Mouse (Mus musculus) MEL (cell line): ENCODE results near the gene Nrf1. TPM values are rescaled to one million over a fixed set of nuclear protein-coding genes. Genes with fewer than 3 reads are reported as not detected.

Experiments
- DNase-seq: peaks from one replicate; pipeline ENCODE4 v3.0.0; 2011; ENCODE audit warnings: low read depth, low spot score
- H3K27ac ChIP-seq: 2 replicates; pipeline ENCODE4 v1.5.1; 2012; ENCODE audit warnings: low read depth, mild to moderate bottlenecking, control low read depth, low read length, moderate library complexity; ENCODE audit not compliant: control insufficient read depth
- H3K27me3 ChIP-seq, 2 experiments: fragments of 150-350 bp in 1 of 2; sonication (generic) in 1 of 2; 2 replicates each; pipeline ENCODE4 v1.6.1; 2012; ENCODE audit warnings: low read length in 2 of 2, mild to moderate bottlenecking in 2 of 2, improper control_type of control experiment in 1 of 2, moderate library complexity in 1 of 2; ENCODE audit not compliant: insufficient read depth in 2 of 2, control insufficient read depth in 1 of 2
- H3K36me3 ChIP-seq, 2 experiments: 2 replicates each; pipeline ENCODE4 v1.6.1; 2012 to 2014; ENCODE audit warnings: low read length in 2 of 2, improper control_type of control experiment in 1 of 2, inconsistent platforms in 1 of 2, mild to moderate bottlenecking in 1 of 2; ENCODE audit not compliant: insufficient read depth in 2 of 2, control insufficient read depth in 1 of 2
- H3K4me1 ChIP-seq, 2 experiments: fragments of 150-350 bp in 1 of 2; sonication (generic) in 1 of 2; 2 replicates each; pipeline ENCODE4 v1.6.1; 2012; ENCODE audit warnings: low read length in 2 of 2, improper control_type of control experiment in 1 of 2, mild to moderate bottlenecking in 1 of 2; ENCODE audit not compliant: insufficient read depth in 2 of 2, control insufficient read depth in 1 of 2
- H3K4me3 ChIP-seq, 2 experiments: fragments of 150-350 bp in 1 of 2; sonication (generic) in 1 of 2; 2 replicates each; pipeline ENCODE4 v1.5.1; 2012; ENCODE audit warnings: low read depth in 2 of 2, low read length in 2 of 2, mild to moderate bottlenecking in 2 of 2, moderate library complexity in 2 of 2, control low read depth in 1 of 2, improper control_type of control experiment in 1 of 2; ENCODE audit not compliant: control insufficient read depth in 1 of 2, insufficient read depth in 1 of 2
- H3K79me2 ChIP-seq: 2 replicates; pipeline ENCODE4 v1.6.1; 2012; ENCODE audit warnings: mild to moderate bottlenecking, low read length, moderate library complexity; ENCODE audit not compliant: control insufficient read depth, poor library complexity, insufficient read depth
- H3K9ac ChIP-seq: 2 replicates; pipeline ENCODE4 v1.6.1; 2012; ENCODE audit warnings: low read depth, mild to moderate bottlenecking, control low read depth, low read length, moderate library complexity; ENCODE audit not compliant: control insufficient read depth, poor library complexity, severe bottlenecking
- H3K9me3 ChIP-seq: fragments of 150-350 bp; sonication (generic); replicated peaks from 2 replicates; pipeline ENCODE4 v1.6.1; 2012; ENCODE audit warnings: mild to moderate bottlenecking, low read length, improper control_type of control experiment, moderate library complexity; ENCODE audit not compliant: insufficient read depth
- BHLHE40 ChIP-seq: IDR thresholded peaks from 2 replicates; pipeline ENCODE4 v1.6.1; 2012; ENCODE audit warnings: low read depth, mild to moderate bottlenecking, inconsistent platforms, low read length, improper control_type of control experiment, borderline replicate concordance
- ELF1 ChIP-seq: IDR thresholded peaks from 2 replicates; pipeline ENCODE4 v1.6.1; 2014; ENCODE audit warnings: low read depth, mild to moderate bottlenecking, inconsistent platforms, low read length, improper control_type of control experiment, moderate library complexity
- EP300 ChIP-seq, 2 experiments: IDR thresholded peaks; 2 replicates each; pipeline ENCODE4 v1.6.1; 2011; ENCODE audit warnings: improper control_type of control experiment in 2 of 2, low read length in 2 of 2, low read depth in 1 of 2, mild to moderate bottlenecking in 1 of 2
- ETS1 ChIP-seq: IDR thresholded peaks from 2 replicates; pipeline ENCODE4 v1.6.1; 2012; ENCODE audit warnings: low read depth, mild to moderate bottlenecking, inconsistent platforms, low read length, improper control_type of control experiment, moderate library complexity
- HCFC1 ChIP-seq: IDR thresholded peaks from 2 replicates; pipeline ENCODE4 v1.6.1; 2012; ENCODE audit warnings: low read depth, mild to moderate bottlenecking, inconsistent platforms, low read length, improper control_type of control experiment, moderate library complexity
- JUND ChIP-seq: IDR thresholded peaks from 2 replicates; pipeline ENCODE4 v1.6.1; 2011; ENCODE audit warnings: low read depth, mild to moderate bottlenecking, improper control_type of control experiment, low read length
- KAT2A ChIP-seq: conservative IDR thresholded peaks from 2 replicates; pipeline ENCODE4 v1.6.1; 2012; ENCODE audit warnings: low read depth, low read length, improper control_type of control experiment, inconsistent platforms
- MAFK ChIP-seq: IDR thresholded peaks from 2 replicates; pipeline ENCODE4 v1.6.1; 2011; ENCODE audit warnings: low read depth, mild to moderate bottlenecking, low read length, improper control_type of control experiment, borderline replicate concordance
- MAX ChIP-seq: IDR thresholded peaks from 2 replicates; pipeline ENCODE4 v1.6.1; 2011; ENCODE audit warnings: low read length, improper control_type of control experiment
- MEF2A ChIP-seq: IDR thresholded peaks from 2 replicates; pipeline ENCODE4 v1.6.1; 2014; ENCODE audit warnings: low read depth, mild to moderate bottlenecking, inconsistent platforms, low read length, improper control_type of control experiment; ENCODE audit not compliant: poor library complexity, insufficient replicate concordance, severe bottlenecking; ENCODE audit errors: extremely low read depth
- NRF1 ChIP-seq: IDR thresholded peaks from 2 replicates; pipeline ENCODE4 v1.6.1; 2014; ENCODE audit warnings: low read depth, mild to moderate bottlenecking, inconsistent platforms, low read length, improper control_type of control experiment, moderate library complexity; ENCODE audit not compliant: poor library complexity, insufficient read depth, severe bottlenecking
- POLR2A ChIP-seq, 2 experiments: IDR thresholded peaks; 2 replicates each; pipeline ENCODE4 v1.6.1; 2011 to 2012; ENCODE audit warnings: low read length in 2 of 2, mild to moderate bottlenecking in 2 of 2, control low read depth in 1 of 2, improper control_type of control experiment in 1 of 2, low read depth in 1 of 2, moderate library complexity in 1 of 2; ENCODE audit not compliant: control insufficient read depth in 1 of 2, insufficient read depth in 1 of 2, poor library complexity in 1 of 2
- POLR2AphosphoS5 ChIP-seq: IDR thresholded peaks from 2 replicates; pipeline ENCODE4 v1.6.1; 2012; ENCODE audit warnings: low read depth, borderline replicate concordance, mild to moderate bottlenecking, inconsistent platforms, low read length, moderate library complexity, mixed read lengths
- RCOR1 ChIP-seq: IDR thresholded peaks from 2 replicates; pipeline ENCODE4 v1.6.1; 2012; ENCODE audit warnings: low read depth, mild to moderate bottlenecking, inconsistent platforms, low read length, improper control_type of control experiment
- SIN3A ChIP-seq: IDR thresholded peaks from 2 replicates; pipeline ENCODE4 v1.6.1; 2012; ENCODE audit warnings: low read length, improper control_type of control experiment, inconsistent platforms
- TBP ChIP-seq: IDR thresholded peaks from 2 replicates; pipeline ENCODE4 v1.8.0; 2011; ENCODE audit warnings: low read depth, low read length, improper control_type of control experiment
- USF2 ChIP-seq, 2 experiments: IDR thresholded peaks; 2 replicates each; pipeline ENCODE4 v1.6.1; 2011 to 2012; ENCODE audit warnings: improper control_type of control experiment in 2 of 2, low read length in 2 of 2, borderline replicate concordance in 1 of 2, inconsistent platforms in 1 of 2, low read depth in 1 of 2, mild to moderate bottlenecking in 1 of 2; ENCODE audit not compliant: insufficient read depth in 1 of 2
- ZKSCAN1 ChIP-seq: IDR thresholded peaks from 2 replicates; pipeline ENCODE4 v1.6.1; 2012; ENCODE audit warnings: low read depth, mild to moderate bottlenecking, inconsistent platforms, low read length, improper control_type of control experiment, moderate library complexity
- ZMIZ1 ChIP-seq: IDR thresholded peaks from 2 replicates; pipeline ENCODE4 v1.6.1; 2012; ENCODE audit warnings: low read depth, mild to moderate bottlenecking, inconsistent platforms, low read length, improper control_type of control experiment, moderate library complexity
- polyA plus RNA-seq, 2 experiments: library from polyadenylated mRNA; stranded (reverse) in 1 of 2; unstranded in 1 of 2; fragments of >175 nt in 1 of 2; fragments of >200 nt in 1 of 2; gene quantifications; 2 replicates each; pipeline versions ENCODE4 v1.2.1 to v1.2.4; 2012; ENCODE audit warnings: low replicate concordance in 2 of 2, low read depth in 1 of 2; ENCODE audit not compliant: insufficient read length in 2 of 2, insufficient read depth in 1 of 2, missing spikeins in 1 of 2
- total RNA-seq: library from RNA; depleted of rRNA; stranded (reverse); fragments of 300-350 nt; gene quantifications from 2 replicates; pipeline ENCODE4 v1.2.3, GENCODE M21; 2012

The Nrf1 gene
- total and polyA plus RNA-seq, 3 experiments, result 56.5 to 93.7 (median 60.4) TPM

- no peak for DNase-seq
- H3K4me3 ChIP-seq, result no peak overlapping the region
- H3K4me1 ChIP-seq, result peaks cover 0 to 6% of the 10 kb centered on the region in 2 experiments; a peak in 2 of 4 replicates
- peaks cover 2 to 3% of the 10 kb centered on the region in 2 experiments; a peak in 2 of 4 replicates for H3K27me3 ChIP-seq
- H3K36me3 ChIP-seq, result no peaks in the 10 kb centered on the region
- H3K27ac ChIP-seq, result no peak overlapping the region
- no peak overlapping the region for H3K9ac ChIP-seq
- H3K79me2 ChIP-seq, result no peaks in the 10 kb centered on the region; the same call in 1 of the 2 replicates
- TF ChIP-seq TBP, result no peak
- no peak for TF ChIP-seq JUND
- TF ChIP-seq NRF1, result no peak
- no peak for TF ChIP-seq MAFK
- TF ChIP-seq POLR2A (IDR thresholded peaks at IDR 0.05; ENCODE audit: control insufficient read depth in 1 of 2, insufficient read depth in 1 of 2, low read depth in 1 of 2, low read length in 2 of 2, poor library complexity in 1 of 2), result no peak
- TF ChIP-seq ELF1, result no peak
- no peak for TF ChIP-seq HCFC1
- no peak for TF ChIP-seq POLR2AphosphoS5
- no peak for TF ChIP-seq MAX
- no peak for TF ChIP-seq BHLHE40
- no peak for TF ChIP-seq EP300 (IDR thresholded peaks at IDR 0.05; ENCODE audit: low read depth in 1 of 2, low read length in 2 of 2)
- TF ChIP-seq KAT2A, result no peak
- TF ChIP-seq RCOR1, result no peak
- TF ChIP-seq SIN3A, result no peak
- no peaks in the 10 kb centered on the region for H3K9me3 ChIP-seq
Measured at GRCm38 (mm10) chr6:30177305-30177704, 129.5 kb downstream of the Nrf1 start.

- Histone ChIP-seq H3K27me3 (peaks cover 2 to 5% of the 10 kb centered on the region in 2 experiments; a peak in 2 of 4 replicates), H3K79me2 (no peaks in the 10 kb centered on the region; the same call in 1 of the 2 replicates), H3K9ac (no peak overlapping the region), H3K4me1 (peaks cover 0 to 4% of the 10 kb centered on the region in 2 experiments; a peak in 2 of 4 replicates), H3K36me3 (no peaks in the 10 kb centered on the region), H3K4me3 (no peak overlapping the region), H3K27ac (no peak overlapping the region), H3K9me3 (no peaks in the 10 kb centered on the region)
- TF ChIP-seq EP300 (IDR thresholded peaks at IDR 0.05; ENCODE audit: low read depth in 1 of 2, low read length in 2 of 2), result no peak
- TF ChIP-seq ELF1, result no peak
- TF ChIP-seq ZMIZ1, result no peak
- TF ChIP-seq ZKSCAN1, result no peak
- TF ChIP-seq MEF2A, result no peak
- no peak for TF ChIP-seq JUND
- TF ChIP-seq USF2 (IDR thresholded peaks at IDR 0.05; ENCODE audit: borderline replicate concordance in 1 of 2, insufficient read depth in 1 of 2, low read depth in 1 of 2, low read length in 2 of 2), result no peak
- TF ChIP-seq ETS1, result no peak
- TF ChIP-seq HCFC1, result no peak
- no peak for TF ChIP-seq RCOR1
- DNase-seq, result no peak
Measured at GRCm38 (mm10) chr6:30178023-30178639, 130.3 kb downstream of the Nrf1 start.
